Mouse (Mus musculus): ENCODE data around the gene Orai3. TPM values are rescaled to one million over a fixed set of nuclear protein-coding genes. Genes with fewer than 3 reads are reported as not detected.

The Orai3 gene
- polyA plus RNA-seq, 1 experiment from 2014 or later: 20.3 TPM

DNA sequence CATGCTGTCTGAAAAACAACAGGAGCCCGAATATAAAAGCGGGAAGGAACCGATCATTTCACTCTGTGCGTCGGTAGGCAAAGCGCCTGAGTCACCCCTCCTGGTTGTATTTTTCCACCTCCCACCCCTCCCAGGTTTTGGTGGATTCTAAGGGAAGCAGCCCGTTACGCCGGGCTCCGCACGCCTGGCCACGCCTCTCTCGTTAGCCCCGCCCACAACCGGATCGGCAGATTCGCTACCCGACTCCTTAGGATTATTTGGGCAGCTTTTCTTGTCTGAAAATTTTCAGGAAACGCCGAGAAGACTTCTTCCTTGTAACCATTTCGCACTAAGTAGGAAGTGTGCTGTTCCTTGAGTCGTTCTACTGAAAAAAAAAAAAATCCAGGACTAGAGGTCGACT is 6.8 kb downstream of the Orai3 start, which contains the start of gene Setd1a:
TSS of gene Setd1a (plus strand) at position 245 of the 400 bp plus-strand sequence.
- peak within 1 kb of the TSS; percentile 78 for H3K4me3 ChIP-seq (ENCODE audit: low read length)
- H3K9me3 ChIP-seq (replicated peaks; ENCODE audit: control insufficient read depth, low read length): no peaks in the 10 kb centered on the region
- ATAC-seq (replicated peaks; ENCODE audit: extremely low read depth, insufficient read depth, low FRiP score): peak; percentile 63
- H3K36me3 ChIP-seq (ENCODE audit: control insufficient read depth, insufficient read depth): peaks cover 18% of the 10 kb centered on the region
- peaks cover 11% of the 10 kb centered on the region for H3K4me1 ChIP-seq (ENCODE audit: control insufficient read depth, insufficient read depth, low read length)
- H3K9ac ChIP-seq (ENCODE audit: low read length): peak within 1 kb of the TSS; percentile 93
- no peaks in the 10 kb centered on the region for H3K27me3 ChIP-seq (ENCODE audit: control insufficient read depth, insufficient read depth, low read length)
- peak within 1 kb of the TSS; percentile 99 for H3K27ac ChIP-seq (ENCODE audit: low read length)
- 0% methylated on average over 23 of the region's 23 CpGs for WGBS
- peak within 1 kb of the TSS; percentile 77 for H3K4me2 ChIP-seq (ENCODE audit: low read depth, low read length)

DNA sequence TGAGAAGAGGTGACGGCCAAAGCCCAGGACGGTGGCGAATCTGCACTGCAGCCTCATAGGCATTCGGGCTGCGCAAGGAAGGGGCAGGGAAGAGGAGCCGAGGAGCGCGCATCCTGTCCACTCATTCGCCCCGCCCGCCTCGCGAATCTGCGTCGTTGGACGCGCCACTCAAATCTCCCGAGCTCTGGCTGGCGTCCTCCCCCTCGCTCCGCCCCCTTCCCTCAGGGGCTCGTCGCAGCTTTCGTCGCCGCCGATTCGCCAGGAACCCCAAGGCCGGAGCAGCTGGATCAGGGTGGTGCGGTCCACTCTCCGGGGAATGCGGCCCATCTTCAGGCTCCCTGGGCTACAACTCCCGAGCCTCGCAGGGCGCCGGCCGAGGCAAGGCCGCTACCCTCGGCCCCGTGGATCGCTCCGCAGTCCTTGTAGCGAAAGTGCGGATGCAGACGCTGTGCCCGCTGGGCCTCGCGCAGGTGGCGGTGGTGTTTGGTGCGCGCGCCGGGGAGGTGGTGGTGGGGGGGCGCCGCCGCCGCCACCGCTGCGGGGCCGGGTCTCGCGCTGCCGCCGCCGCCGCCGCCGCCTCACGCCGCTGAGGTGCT is 7.4 kb downstream of the Orai3 start:
- peak; percentile 91 for ATAC-seq (replicated peaks; ENCODE audit: extremely low read depth, insufficient read depth, low FRiP score)
- H3K4me3 ChIP-seq (ENCODE audit: low read length): peak overlapping the region; percentile 78
- no peaks in the 10 kb centered on the region for H3K27me3 ChIP-seq (ENCODE audit: control insufficient read depth, insufficient read depth, low read length)
- H3K9ac ChIP-seq (ENCODE audit: low read length): peak overlapping the region; percentile 93
- H3K27ac ChIP-seq (ENCODE audit: low read length): peak overlapping the region; percentile 99
- H3K4me1 ChIP-seq (ENCODE audit: control insufficient read depth, insufficient read depth, low read length): peaks cover 11% of the 10 kb centered on the region
- peaks cover 22% of the 10 kb centered on the region for H3K36me3 ChIP-seq (ENCODE audit: control insufficient read depth, insufficient read depth)
- H3K4me2 ChIP-seq (ENCODE audit: low read depth, low read length): peak overlapping the region; percentile 76
- no peaks in the 10 kb centered on the region for H3K9me3 ChIP-seq (replicated peaks; ENCODE audit: control insufficient read depth, low read length)
- under 1% methylated on average over 70 of the region's 70 CpGs for WGBS

DNA sequence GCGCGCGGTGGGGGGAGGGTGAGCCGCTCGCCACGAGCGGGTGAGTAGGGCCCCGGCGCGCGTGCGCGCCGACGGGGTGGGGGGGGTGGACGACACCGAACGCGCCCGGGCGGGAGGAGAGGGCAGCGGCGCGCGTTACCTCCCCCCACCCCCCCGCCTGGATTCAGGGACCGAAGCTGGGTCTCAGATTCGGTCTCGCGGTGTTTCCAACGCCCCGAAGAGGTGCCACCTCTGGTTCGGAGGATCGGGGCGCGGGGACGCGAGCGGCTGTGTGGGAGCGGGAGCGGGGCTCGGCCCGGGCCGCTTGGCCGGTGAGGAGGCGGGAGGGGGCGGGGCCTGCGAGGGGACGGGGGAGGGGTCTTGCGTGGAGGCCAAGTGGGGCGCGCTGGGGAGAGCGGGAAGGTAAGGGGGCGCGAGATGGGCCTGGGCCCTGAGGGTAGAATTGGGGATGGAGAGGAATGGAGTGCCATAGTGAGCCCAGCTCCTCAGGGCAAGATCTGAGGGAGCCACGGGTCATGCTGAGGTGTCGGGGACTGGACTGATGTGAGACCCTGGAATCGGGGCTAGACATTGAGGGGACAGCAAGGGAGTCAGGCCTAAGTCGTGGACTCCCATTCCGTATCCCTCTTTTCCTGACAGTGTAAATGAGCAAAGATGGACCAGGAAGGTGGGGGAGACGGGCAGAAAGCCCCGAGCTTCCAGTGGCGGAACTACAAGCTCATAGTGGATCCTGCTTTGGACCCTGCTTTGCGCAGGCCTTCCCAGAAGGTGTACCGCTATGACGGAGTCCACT is 8.1 kb downstream of the Orai3 start:
- H3K9me3 ChIP-seq (replicated peaks; ENCODE audit: control insufficient read depth, low read length): no peaks in the 10 kb centered on the region
- peak overlapping the region; percentile 99 for H3K27ac ChIP-seq (ENCODE audit: low read length)
- H3K9ac ChIP-seq (ENCODE audit: low read length): peak overlapping the region; percentile 93
- peaks cover 11% of the 10 kb centered on the region for H3K4me1 ChIP-seq (ENCODE audit: control insufficient read depth, insufficient read depth, low read length)
- H3K4me3 ChIP-seq (ENCODE audit: low read length): peak overlapping the region; percentile 78
- 2% methylated on average over 63 of the region's 66 CpGs for WGBS
- peak; percentile 47 for ATAC-seq (replicated peaks; ENCODE audit: extremely low read depth, insufficient read depth, low FRiP score)
- H3K4me2 ChIP-seq (ENCODE audit: low read depth, low read length): peak overlapping the region; percentile 77
- H3K27me3 ChIP-seq (ENCODE audit: control insufficient read depth, insufficient read depth, low read length): no peaks in the 10 kb centered on the region
- H3K36me3 ChIP-seq (ENCODE audit: control insufficient read depth, insufficient read depth): peaks cover 27% of the 10 kb centered on the region

DNA sequence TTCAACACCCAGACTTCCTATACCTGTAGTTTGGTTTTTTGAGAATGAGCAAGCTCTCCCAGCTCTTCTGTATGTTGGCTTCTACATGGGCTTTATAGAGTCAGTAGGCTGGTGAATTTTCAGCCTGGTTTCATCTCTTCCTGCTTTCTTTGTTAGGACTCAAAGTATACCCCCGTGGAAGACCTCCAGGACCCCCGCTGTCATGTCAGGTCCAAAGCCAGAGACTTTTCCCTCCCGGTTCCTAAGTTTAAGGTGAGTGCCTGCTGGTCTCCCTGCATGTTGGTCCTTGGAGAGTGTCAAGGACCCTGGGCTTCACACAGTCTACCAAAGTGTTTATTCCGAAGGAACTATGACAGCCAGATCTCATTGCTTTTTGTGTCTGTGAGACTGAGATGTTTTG is 8.7 kb downstream of the Orai3 start:
- Histone ChIP-seq H3K9me3 (replicated peaks; ENCODE audit: control insufficient read depth, low read length) (no peaks in the 10 kb centered on the region), H3K27me3 (ENCODE audit: control insufficient read depth, insufficient read depth, low read length) (no peaks in the 10 kb centered on the region), H3K4me2 (ENCODE audit: low read depth, low read length) (peak overlapping the region; percentile 77), H3K4me1 (ENCODE audit: control insufficient read depth, insufficient read depth, low read length) (peaks cover 11% of the 10 kb centered on the region), H3K36me3 (ENCODE audit: control insufficient read depth, insufficient read depth) (peaks cover 27% of the 10 kb centered on the region), H3K9ac (ENCODE audit: low read length) (peak overlapping the region; percentile 93), H3K4me3 (ENCODE audit: low read length) (peak overlapping the region; percentile 78), H3K27ac (ENCODE audit: low read length) (no peak overlapping the region)
- ATAC-seq (replicated peaks; ENCODE audit: extremely low read depth, insufficient read depth, low FRiP score): no peak
- WGBS: 77% methylated on average over 4 of the region's 4 CpGs

DNA sequence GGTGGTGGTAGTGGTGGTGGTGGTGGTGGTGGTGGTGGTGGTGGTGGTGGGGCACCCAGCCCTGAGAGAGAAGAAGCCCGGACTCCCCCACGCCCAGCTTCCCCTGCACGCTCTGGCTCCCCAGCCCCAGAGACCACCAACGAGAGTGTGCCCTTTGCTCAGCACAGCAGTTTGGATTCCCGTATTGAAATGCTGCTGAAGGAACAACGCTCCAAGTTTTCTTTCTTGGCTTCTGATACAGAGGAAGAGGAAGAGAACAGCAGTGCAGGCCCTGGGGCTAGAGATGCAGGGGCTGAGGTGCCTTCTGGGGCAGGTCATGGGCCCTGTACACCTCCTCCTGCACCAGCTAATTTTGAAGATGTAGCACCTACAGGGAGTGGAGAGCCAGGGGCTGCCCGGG is 15.7 kb downstream of the Orai3 start, which contains the start of gene Gm49388:
TSS of gene Gm49388 (plus strand) at position 301 of the 400 bp plus-strand sequence.
- Histone ChIP-seq H3K27me3 (ENCODE audit: control insufficient read depth, insufficient read depth, low read length) (no peaks in the 10 kb centered on the region), H3K27ac (ENCODE audit: low read length) (no peak within 1 kb of the TSS), H3K9me3 (replicated peaks; ENCODE audit: control insufficient read depth, low read length) (no peaks in the 10 kb centered on the region), H3K9ac (ENCODE audit: low read length) (no peak within 1 kb of the TSS), H3K4me3 (ENCODE audit: low read length) (no peak within 1 kb of the TSS), H3K36me3 (ENCODE audit: control insufficient read depth, insufficient read depth) (peaks cover 77% of the 10 kb centered on the region), H3K4me1 (ENCODE audit: control insufficient read depth, insufficient read depth, low read length) (no peaks in the 10 kb centered on the region), H3K4me2 (ENCODE audit: low read depth, low read length) (no peak within 1 kb of the TSS)
- ATAC-seq (replicated peaks; ENCODE audit: extremely low read depth, insufficient read depth, low FRiP score): no peak
- 91% methylated on average over 7 of the region's 7 CpGs for WGBS

DNA sequence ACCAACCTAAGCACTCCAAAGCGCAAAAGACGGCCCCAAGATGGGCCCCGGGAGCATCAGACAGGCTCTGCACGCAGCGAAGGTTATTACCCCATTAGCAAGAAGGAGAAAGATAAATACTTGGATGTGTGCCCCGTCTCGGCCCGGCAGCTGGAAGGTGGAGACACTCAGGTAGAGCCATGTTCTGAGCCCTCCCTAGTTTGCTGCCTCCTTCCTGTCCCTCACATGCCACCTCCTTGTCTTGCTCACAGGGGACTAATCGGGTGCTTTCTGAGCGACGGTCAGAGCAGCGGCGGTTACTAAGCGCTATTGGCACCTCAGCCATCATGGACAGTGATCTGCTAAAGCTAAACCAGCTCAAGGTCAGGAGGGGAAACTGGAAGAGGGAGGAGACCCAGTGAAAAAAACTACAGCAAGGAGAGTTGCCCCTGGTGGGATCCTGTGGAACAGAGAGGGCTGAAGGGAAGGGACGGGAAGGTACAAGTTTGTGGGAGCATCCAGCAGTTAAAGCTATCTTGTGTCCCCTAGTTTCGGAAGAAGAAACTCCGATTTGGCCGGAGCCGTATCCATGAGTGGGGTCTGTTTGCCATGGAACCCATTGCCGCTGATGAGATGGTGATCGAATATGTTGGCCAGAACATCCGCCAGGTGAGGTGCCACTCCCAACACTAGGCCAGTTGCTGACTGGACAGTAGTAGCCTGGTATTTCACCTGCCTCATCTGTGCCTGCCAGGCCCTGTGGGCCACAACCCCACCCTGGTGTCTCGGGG is 27.6 kb downstream of the Orai3 start:
- H3K9ac ChIP-seq (ENCODE audit: low read length): no peak overlapping the region
- H3K36me3 ChIP-seq (ENCODE audit: control insufficient read depth, insufficient read depth): peaks cover 56% of the 10 kb centered on the region
- 89% methylated on average over 23 of the region's 23 CpGs for WGBS
- no peak overlapping the region for H3K4me3 ChIP-seq (ENCODE audit: low read length)
- no peaks in the 10 kb centered on the region; the same call in 1 of the 2 replicates for H3K4me1 ChIP-seq (ENCODE audit: control insufficient read depth, insufficient read depth, low read length)
- no peaks in the 10 kb centered on the region for H3K27me3 ChIP-seq (ENCODE audit: control insufficient read depth, insufficient read depth, low read length)
- H3K9me3 ChIP-seq (replicated peaks; ENCODE audit: control insufficient read depth, low read length): no peaks in the 10 kb centered on the region
- no peak overlapping the region for H3K4me2 ChIP-seq (ENCODE audit: low read depth, low read length)
- no peak for ATAC-seq (replicated peaks; ENCODE audit: extremely low read depth, insufficient read depth, low FRiP score)
- no peak overlapping the region for H3K27ac ChIP-seq (ENCODE audit: low read length)

DNA sequence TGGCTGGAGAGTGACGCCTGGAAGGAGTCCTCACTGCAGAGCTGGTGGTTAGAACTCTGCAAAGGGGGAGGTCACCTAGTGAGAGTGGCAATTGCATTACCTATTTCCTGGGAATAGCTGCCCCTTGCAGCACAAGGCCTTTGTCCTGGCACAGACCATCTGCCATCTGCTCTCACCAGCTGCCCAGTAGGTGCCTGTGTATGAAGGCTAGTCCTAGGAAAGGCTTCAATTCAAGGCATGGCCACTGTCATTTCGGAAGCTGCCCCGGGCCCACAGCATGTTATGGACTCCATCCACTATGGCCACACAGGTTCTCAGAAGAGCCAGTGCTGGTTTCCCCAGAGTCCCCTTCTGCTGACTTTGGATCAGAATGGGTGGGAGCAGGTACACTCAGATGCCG is 29.0 kb downstream of the Orai3 start:
- no peak overlapping the region for H3K4me3 ChIP-seq (ENCODE audit: low read length)
- peaks cover 46% of the 10 kb centered on the region for H3K36me3 ChIP-seq (ENCODE audit: control insufficient read depth, insufficient read depth)

DNA sequence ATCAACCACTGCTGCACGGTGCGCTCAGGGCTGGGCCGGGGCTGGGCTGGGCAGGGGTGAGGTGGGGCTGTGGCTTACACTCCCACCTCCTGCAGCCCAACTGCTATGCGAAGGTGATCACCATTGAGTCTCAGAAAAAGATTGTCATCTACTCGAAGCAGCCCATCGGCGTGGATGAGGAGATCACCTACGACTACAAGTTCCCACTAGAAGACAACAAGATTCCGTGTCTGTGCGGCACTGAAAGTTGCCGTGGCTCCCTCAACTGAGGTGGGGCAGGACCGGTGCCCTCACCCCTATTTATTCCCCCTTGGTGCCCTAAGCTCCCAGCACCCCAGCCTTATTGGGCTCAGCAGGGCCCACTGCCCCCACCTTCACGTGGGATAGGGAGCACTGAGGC is 29.6 kb downstream of the Orai3 start:
- ATAC-seq (replicated peaks; ENCODE audit: extremely low read depth, insufficient read depth, low FRiP score): no peak
- 87% methylated on average over 13 of the region's 13 CpGs for WGBS

More for the DNA sequence above, 29.0 kb downstream of the Orai3 start:
- Histone ChIP-seq H3K4me2 (ENCODE audit: low read depth, low read length) (no peak overlapping the region), H3K27ac (ENCODE audit: low read length) (no peak overlapping the region), H3K9me3 (replicated peaks; ENCODE audit: control insufficient read depth, low read length) (no peaks in the 10 kb centered on the region), H3K27me3 (ENCODE audit: control insufficient read depth, insufficient read depth, low read length) (no peaks in the 10 kb centered on the region), H3K9ac (ENCODE audit: low read length) (no peak overlapping the region), H3K4me1 (ENCODE audit: control insufficient read depth, insufficient read depth, low read length) (no peaks in the 10 kb centered on the region; the same call in 1 of the 2 replicates)
- WGBS: 84% methylated on average over 4 of the region's 4 CpGs
- ATAC-seq (replicated peaks; ENCODE audit: extremely low read depth, insufficient read depth, low FRiP score): no peak

More for the DNA sequence above, 29.6 kb downstream of the Orai3 start:
- Histone ChIP-seq H3K4me2 (ENCODE audit: low read depth, low read length) (no peak overlapping the region), H3K27me3 (ENCODE audit: control insufficient read depth, insufficient read depth, low read length) (no peaks in the 10 kb centered on the region), H3K4me1 (ENCODE audit: control insufficient read depth, insufficient read depth, low read length) (no peaks in the 10 kb centered on the region; the same call in 1 of the 2 replicates), H3K27ac (ENCODE audit: low read length) (no peak overlapping the region), H3K36me3 (ENCODE audit: control insufficient read depth, insufficient read depth) (peaks cover 44% of the 10 kb centered on the region), H3K4me3 (ENCODE audit: low read length) (no peak overlapping the region), H3K9ac (ENCODE audit: low read length) (no peak overlapping the region), H3K9me3 (replicated peaks; ENCODE audit: control insufficient read depth, low read length) (no peaks in the 10 kb centered on the region)
